12 mouse cellular contexts compared by ENCODE assay signal in the genomic region with DNA sequence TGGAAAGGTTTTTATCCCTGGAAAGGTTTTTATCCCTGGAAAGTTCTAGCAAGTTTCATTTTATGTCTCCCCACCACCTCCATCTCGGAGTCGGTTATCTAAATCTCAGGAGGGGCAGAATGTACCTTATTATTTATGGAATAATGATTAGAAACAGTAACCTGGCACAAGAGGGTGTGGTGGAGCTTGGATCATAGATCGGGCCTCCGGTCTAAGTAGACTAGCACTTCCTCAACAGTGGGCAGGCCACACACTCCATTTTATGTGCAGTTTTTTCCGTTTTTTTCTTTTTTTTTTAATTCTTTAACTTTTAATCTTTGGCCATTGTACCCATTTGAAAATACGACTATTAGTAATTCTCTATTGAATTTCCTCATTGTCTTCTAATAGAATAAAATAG. TPM values are rescaled to one million over a fixed set of nuclear protein-coding genes. Genes with fewer than 3 reads are reported as not detected.
DNase-seq lines count a peak whose midpoint lies in the region; ATAC-seq and TF ChIP-seq lines count a peak whose summit lies in the region.
"Had no signal": no experiment of that assay in that cellular context is flagged by ENCODE, and none has a peak within 500 bp of the region (broad histone marks: within the 10 kb centered on the region; RNA-seq: fewer than 3 reads in every experiment).

No protein-coding gene starts in this region.

- WGBS in liver, postnatal 0 days (ENCODE audit: insufficient replicate concordance): 78% methylated on average over 6 of the region's 6 CpGs
- WGBS in liver, embryonic 12.5 days (ENCODE audit: insufficient replicate concordance): 71% methylated on average over 6 of the region's 6 CpGs

- H3K4me1 ChIP-seq in liver, postnatal 0 days (ENCODE audit: insufficient read depth): no peaks in the 10 kb centered on the region; the same call in 1 of the 2 replicates
- peaks cover 8% of the 10 kb centered on the region; the same call in 1 of the 2 replicates for H3K4me1 ChIP-seq in liver, embryonic 12.5 days
- peaks cover 15% of the 10 kb centered on the region for H3K4me1 ChIP-seq in G1E (ENCODE audit: insufficient read depth, low read depth, low read length)
- H3K4me1 ChIP-seq: neural tube, embryonic 15.5 days had no signal

- peak overlapping the region; percentile 28; the same call in 1 of the 2 replicates for H3K9ac ChIP-seq in liver, postnatal 0 days (replicated peaks)
- no peak overlapping the region for H3K9ac ChIP-seq in liver, embryonic 12.5 days
- H3K9ac ChIP-seq: kidney, embryonic 15.5 days; neural tube, embryonic 15.5 days had no signal

- no peak for TF ChIP-seq CTCF in liver, postnatal 0 days (IDR thresholded peaks at IDR 0.05; ENCODE audit: low read depth)
- no peak for TF ChIP-seq CTCF in G1E (IDR thresholded peaks at IDR 0.05; ENCODE audit: low read depth, low read length)

- no peak for ATAC-seq in liver, postnatal 0 days
- no peak for ATAC-seq in liver, embryonic 12.5 days
- ATAC-seq in G1E (ENCODE audit: extremely low read depth, insufficient number of reproducible peaks, low FRiP score, poor library complexity, severe bottlenecking): 0 out of 2 replicates have a peak, but pooled peaks have one; percentile 29
- peak; percentile 26; the same call in 1 of the 2 replicates for ATAC-seq in granulocyte monocyte progenitor cell, adult 5-6 weeks (replicated peaks; ENCODE audit: poor library complexity, severe bottlenecking)
- peak; percentile 28; the same call in 1 of the 2 replicates for ATAC-seq in neutrophil, adult 5-6 weeks (ENCODE audit: extremely low read depth, insufficient number of reproducible peaks, low FRiP score, poor library complexity, severe bottlenecking)
- ATAC-seq: midbrain, embryonic 16.5 days had no signal

- peaks cover 12% of the 10 kb centered on the region for H3K36me3 ChIP-seq in liver, postnatal 0 days (replicated peaks; ENCODE audit: insufficient read depth, low read length)
- H3K36me3 ChIP-seq in liver, embryonic 12.5 days: peaks cover 21% of the 10 kb centered on the region
- H3K36me3 ChIP-seq in G1E (replicated peaks): no peaks in the 10 kb centered on the region
- H3K36me3 ChIP-seq: neural tube, embryonic 15.5 days had no signal

- H3K9me3 ChIP-seq in liver, postnatal 0 days (ENCODE audit: low read length): peaks cover 2% of the 10 kb centered on the region; the same call in 1 of the 2 replicates
- no peaks in the 10 kb centered on the region for H3K9me3 ChIP-seq in liver, embryonic 12.5 days (replicated peaks)
- H3K9me3 ChIP-seq in G1E (replicated peaks): peaks cover 3% of the 10 kb centered on the region
- H3K9me3 ChIP-seq: neural tube, embryonic 15.5 days had no signal

- no peak for TF ChIP-seq EP300 in liver, postnatal 0 days (IDR thresholded peaks at IDR 0.05; ENCODE audit: low read depth)

- peak overlapping the region; percentile 80; the same call in 1 of the 2 replicates for H3K27ac ChIP-seq in liver, postnatal 0 days (ENCODE audit: low read depth)
- no peak overlapping the region for H3K27ac ChIP-seq in liver, embryonic 12.5 days
- H3K27ac ChIP-seq: kidney, embryonic 15.5 days; neural tube, embryonic 15.5 days had no signal

- peak overlapping the region; percentile 52 for H3K4me2 ChIP-seq in liver, postnatal 0 days (ENCODE audit: low read depth, low read length)
- no peak overlapping the region for H3K4me2 ChIP-seq in liver, embryonic 12.5 days
- H3K4me2 ChIP-seq: neural tube, embryonic 15.5 days had no signal

- H3K27me3 ChIP-seq in liver, postnatal 0 days (ENCODE audit: insufficient read depth, low read length): no peaks in the 10 kb centered on the region
- H3K27me3 ChIP-seq in liver, embryonic 12.5 days (replicated peaks): no peaks in the 10 kb centered on the region
- H3K27me3 ChIP-seq in G1E (ENCODE audit: insufficient read depth, low read length): peaks cover 6% of the 10 kb centered on the region
- H3K27me3 ChIP-seq: kidney, embryonic 15.5 days; neural tube, embryonic 15.5 days had no signal

- H3K4me3 ChIP-seq in liver, postnatal 0 days (ENCODE audit: low read depth, low read length): peak overlapping the region; percentile 33; the same call in 1 of the 2 replicates
- no peak overlapping the region for H3K4me3 ChIP-seq in liver, embryonic 12.5 days
- H3K4me3 ChIP-seq in G1E (ENCODE audit: low read depth, low read length): no peak overlapping the region; the same call in 1 of the 2 replicates
- H3K4me3 ChIP-seq: kidney, embryonic 15.5 days; neural tube, embryonic 15.5 days had no signal

- no peak for DNase-seq in liver, postnatal 0 days
- no peak for DNase-seq in G1E (ENCODE audit: low spot score)
- DNase-seq in kidney, adult 18-20 months: no peak
- DNase-seq in cerebellum, adult 11-12 months: no peak
- DNase-seq: cerebellum, adult 9-11 months; lung, postnatal 14 days had no signal

RNA-seq across cellular contexts. Expression of a gene that starts 8.4 kb away (rescaled TPM):
- 21.6 and 21.8 TPM in 2 replicates for polyA plus RNA-seq in liver, postnatal 0 days (2015; fragmentation: Nextera tagmentation; extraction: Ambion mirVana)
- 19.9 and 20.7 TPM in 2 replicates for polyA plus RNA-seq in liver, embryonic 12.5 days (2016; fragmentation: Nextera tagmentation; extraction: Ambion mirVana)
- total RNA-seq in G1E (2014; fragmentation: Nextera tagmentation) (23.0 and 26.2 TPM in 2 replicates), G1E (2017) (10.5 and 11.6 TPM in 2 replicates)
- 0.58 and 0.73 TPM in 2 replicates for polyA plus RNA-seq in G1E (2012)
- total RNA-seq in granulocyte monocyte progenitor cell, adult 5-6 weeks (2014; fragmentation: Nextera tagmentation): 106 and 119 TPM in 2 replicates
- total RNA-seq in granulocyte monocyte progenitor cell, adult 5-6 weeks (2017): 133 and 147 TPM in 2 replicates
- total RNA-seq in neutrophil, adult 5-6 weeks (2017): 90.5 and 99.0 TPM in 2 replicates

Comparison
In these comparisons a context has a peak if more than half of its experiments do, and no peak if none do; other contexts are left out.
1. ATAC-seq: peak in G1E (single experiment), granulocyte monocyte progenitor cell, adult 5-6 weeks (single experiment) and neutrophil, adult 5-6 weeks (single experiment); none in liver, postnatal 0 days (single experiment) and liver, embryonic 12.5 days (single experiment).